Comparison of ENCODE assay signal across 25 mouse cellular contexts in the genomic region with DNA sequence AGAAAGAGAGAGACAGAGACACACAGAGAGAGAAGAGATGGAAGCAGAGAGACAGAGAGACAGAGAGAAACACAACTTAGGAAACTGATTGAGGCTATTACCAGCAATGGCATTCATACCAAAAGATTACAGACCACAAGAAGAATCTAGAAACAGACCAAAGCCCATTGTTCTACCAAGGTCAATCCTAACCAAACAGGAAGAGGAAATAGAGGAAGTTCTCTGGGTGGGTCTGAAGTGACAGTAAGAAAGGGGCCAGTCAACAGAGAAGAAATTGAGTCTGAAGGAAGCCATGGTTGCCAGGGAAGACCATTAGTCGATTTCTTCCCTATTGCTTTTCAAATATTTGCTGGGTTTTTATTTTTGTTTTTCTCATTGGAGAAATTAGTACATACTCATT.
DNase-seq lines count a peak whose midpoint lies in the region; ATAC-seq and TF ChIP-seq lines count a peak whose summit lies in the region.
"Had no signal": no experiment of that assay in that cellular context is flagged by ENCODE, and none has a peak within 500 bp of the region (broad histone marks: within the 10 kb centered on the region; RNA-seq: fewer than 3 reads in every experiment).

No protein-coding gene starts in this region.

- no peak overlapping the region for H3K27ac ChIP-seq in heart, embryonic 12.5 days (ENCODE audit: poor library complexity, severe bottlenecking)
- 0 out of 2 replicates have a peak overlapping the region, but pooled peaks have one; percentile 1 for H3K27ac ChIP-seq in layer of hippocampus, adult 2 months
- no peak overlapping the region for H3K27ac ChIP-seq in hindbrain, embryonic 13.5 days
- H3K27ac ChIP-seq: forebrain, embryonic 15.5 days; heart, embryonic 15.5 days; hindbrain, embryonic 12.5 days; lung, embryonic 15.5 days had no signal

- no peak overlapping the region for H3K9ac ChIP-seq in heart, embryonic 12.5 days
- H3K9ac ChIP-seq in hindbrain, embryonic 13.5 days = no peak overlapping the region
- H3K9ac ChIP-seq: forebrain, embryonic 15.5 days; heart, embryonic 15.5 days; hindbrain, embryonic 12.5 days; lung, embryonic 15.5 days had no signal

- no peaks in the 10 kb centered on the region for H3K9me3 ChIP-seq in heart, embryonic 12.5 days (replicated peaks)
- H3K9me3 ChIP-seq in hindbrain, embryonic 13.5 days = no peaks in the 10 kb centered on the region
- H3K9me3 ChIP-seq: forebrain, embryonic 15.5 days; heart, embryonic 15.5 days; hindbrain, embryonic 12.5 days; lung, embryonic 15.5 days had no signal

- TF ChIP-seq CTCF in layer of hippocampus, adult 2 months (conservative IDR thresholded peaks at IDR 0.05) = no peak

- H3K36me3 ChIP-seq in heart, embryonic 12.5 days = no peaks in the 10 kb centered on the region
- no peaks in the 10 kb centered on the region for H3K36me3 ChIP-seq in hindbrain, embryonic 13.5 days
- H3K36me3 ChIP-seq: forebrain, embryonic 15.5 days; heart, embryonic 15.5 days; hindbrain, embryonic 12.5 days; lung, embryonic 15.5 days had no signal

- no peak overlapping the region for H3K4me3 ChIP-seq in heart, embryonic 12.5 days
- no peak overlapping the region for H3K4me3 ChIP-seq in layer of hippocampus, adult 2 months
- H3K4me3 ChIP-seq in hindbrain, embryonic 13.5 days = no peak overlapping the region
- H3K4me3 ChIP-seq: forebrain, embryonic 15.5 days; heart, embryonic 15.5 days; hindbrain, embryonic 12.5 days; lung, embryonic 15.5 days had no signal

- WGBS in heart, embryonic 12.5 days = 76% methylated on average over 1 of the region's 1 CpGs
- 89% methylated on average over 1 of the region's 1 CpGs for WGBS in hindbrain, embryonic 13.5 days

- no peaks in the 10 kb centered on the region for H3K27me3 ChIP-seq in heart, embryonic 12.5 days (replicated peaks)
- H3K27me3 ChIP-seq in hindbrain, embryonic 13.5 days = no peaks in the 10 kb centered on the region
- H3K27me3 ChIP-seq: CH12.LX; forebrain, embryonic 15.5 days; heart, embryonic 15.5 days; hindbrain, embryonic 12.5 days; lung, embryonic 15.5 days had no signal

- no peaks in the 10 kb centered on the region for H3K4me1 ChIP-seq in heart, embryonic 12.5 days (replicated peaks)
- no peaks in the 10 kb centered on the region for H3K4me1 ChIP-seq in hindbrain, embryonic 13.5 days (replicated peaks)
- H3K4me1 ChIP-seq: forebrain, embryonic 15.5 days; heart, embryonic 15.5 days; hindbrain, embryonic 12.5 days; lung, embryonic 15.5 days had no signal

- no peak for ATAC-seq in heart, embryonic 12.5 days (ENCODE audit: insufficient number of reproducible peaks, low FRiP score)
- peak; percentile 80 for ATAC-seq in megakaryocyte, adult 5-6 weeks (ENCODE audit: poor library complexity, severe bottlenecking)
- ATAC-seq in hindbrain, embryonic 13.5 days (ENCODE audit: low FRiP score) = no peak
- ATAC-seq: forebrain, embryonic 15.5 days; intestine, postnatal 0 days; midbrain, embryonic 16.5 days had no signal

- peak; percentile 60 for DNase-seq in heart, adult 11 months
- DNase-seq in layer of hippocampus, adult 2 months (ENCODE audit: low spot score in 2 of 2) = no peak
- no peak for DNase-seq in layer of hippocampus, adult 8-10 months (ENCODE audit: low spot score in 2 of 2)
- DNase-seq in Muller cell, postnatal 12 days (ENCODE audit: inconsistent ontology term) = peak; percentile 36
- DNase-seq in cerebellum, adult 18-20 months = no peak
- DNase-seq: adrenal gland, adult 8-10 months; cerebellum, postnatal 10 days; embryo, embryonic 11 days; gastrocnemius, postnatal 36 days; kidney, postnatal 14 days; left cerebral cortex, postnatal 4 days; liver; retina, postnatal 1 day; right cerebral cortex, postnatal 4 days; thymus, postnatal 14 days had no signal

- no peak overlapping the region for H3K4me2 ChIP-seq in heart, embryonic 12.5 days
- H3K4me2 ChIP-seq in hindbrain, embryonic 13.5 days = no peak overlapping the region
- H3K4me2 ChIP-seq: forebrain, embryonic 15.5 days; heart, embryonic 15.5 days; hindbrain, embryonic 12.5 days; lung, embryonic 15.5 days had no signal

Comparison
In these comparisons a context has a peak if more than half of its experiments do, and no peak if none do; other contexts are left out.
1. DNase-seq: peak in heart, adult 11 months (single experiment) and Muller cell, postnatal 12 days (single experiment); none in layer of hippocampus, adult 2 months (0 of 2), layer of hippocampus, adult 8-10 months (0 of 2) and cerebellum, adult 18-20 months (0 of 2).